Mouse (Mus musculus) left cerebral cortex, postnatal 10 days (tissue): ENCODE data around the gene Syn1. TPM values are rescaled to one million over a fixed set of nuclear protein-coding genes. Genes with fewer than 3 reads are reported as not detected.

Experiments
- DNase-seq, 2 experiments: peaks; one replicate each; pipeline ENCODE4 v3.0.0; 2021 to 2022; ENCODE audit warnings: low spot score in 2 of 2, mixed read lengths in 1 of 2; ENCODE audit errors: extremely low spot score in 1 of 2
- intact Hi-C: fragments of 180-260 bp; cut with DNase I; formaldehyde crosslinking; loops from one replicate; pipeline ENCODE4 v1.15.1; 2025
- microRNA-seq: library from miRNA; unstranded; fragments of <30 nt; microRNA quantifications from one replicate; pipeline ENCODE4 v1.2.0, GENCODE M21; 2022
- total RNA-seq, 2 experiments: library from RNA; stranded (reverse); gene quantifications; 2 replicates each; pipeline ENCODE4 v1.2.3; 2021

The Syn1 gene
- total RNA-seq, 2 experiments from 2014 or later, result 450 to 457 TPM

GRCm38 (mm10) chrX:20868091-20868490 is 52.7 kb downstream of the Syn1 start:
- DNase-seq, result no peak
- intact Hi-C loops, result no loop called here

GRCm38 (mm10) chrX:20863161-20864101 is 57.4 kb downstream of the Syn1 start:
- intact Hi-C loops, result no loop called here
- DNase-seq, result no peak

- DNase-seq, result peak in 1 of 2 experiments; percentile 39
- intact Hi-C loops, result no loop called here
Measured at GRCm38 (mm10) chrX:20862105-20863065, 58.4 kb downstream of the Syn1 start.

- intact Hi-C loops, result no loop called here
- no peak for DNase-seq
Measured at GRCm38 (mm10) chrX:20861453-20862104, 59.2 kb downstream of the Syn1 start.

- intact Hi-C loops, result no loop called here
- DNase-seq, result no peak
Measured at GRCm38 (mm10) chrX:20853794-20854193, 67.0 kb downstream of the Syn1 start.

GRCm38 (mm10) chrX:20848256-20848984 is 72.4 kb downstream of the Syn1 start:
- intact Hi-C loops, result no loop called here
- DNase-seq, result peak; percentile 91 to 95

- intact Hi-C loops, result no loop called here
- DNase-seq, result no peak
Measured at GRCm38 (mm10) chrX:20847816-20848215, 73.0 kb downstream of the Syn1 start.

GRCm38 (mm10) chrX:20847232-20847631 is 73.6 kb downstream of the Syn1 start:
- DNase-seq, result no peak
- intact Hi-C loops, result no loop called here

GRCm38 (mm10) chrX:20828934-20829333 is 91.9 kb downstream of the Syn1 start:
- intact Hi-C loops, result loop anchor here (10.0 kb wide), 1 partner anchor 96 kb away; the partner anchor contains the start of gene Syn1
- peak; percentile 64 to 67 for DNase-seq

GRCm38 (mm10) chrX:20819708-20820426 is 100.9 kb downstream of the Syn1 start:
- intact Hi-C loops, result loop anchor here (5.0 to 10.0 kb wide), 3 partner anchors 105 to 485 kb away; partner anchors contain the start of gene Syn1

GRCm38 (mm10) chrX:20819204-20819628 is 101.6 kb downstream of the Syn1 start:
- intact Hi-C loops, result loop anchor here (5.0 to 10.0 kb wide), 2 partner anchors 157 to 486 kb away; no protein-coding TSS in a partner anchor
- peak; percentile 67 to 90 for DNase-seq

More at GRCm38 (mm10) chrX:20819708-20820426, 100.9 kb downstream of the Syn1 start:
- DNase-seq, result peak; percentile 16 to 71

GRCm38 (mm10) chrX:20816974-20817373 is 103.8 kb downstream of the Syn1 start:
- intact Hi-C loops, result loop anchor here (5.0 to 10.0 kb wide), 2 partner anchors 155 to 488 kb away; no protein-coding TSS in a partner anchor
- DNase-seq, result peak in 1 of 2 experiments; percentile 24

Small RNA genes lying within 50 kb of the gene (microRNA-seq; reads per million reads assigned to microRNA genes)
- not detected for gene Gm24824
- gene Mir5617, result 7.2 reads per million, percentile 25 among the genes with 10 or more reads in this experiment

Other genes starting within 250 kb of the Syn1 start
- 100 to 1,000 TPM; 298 to 304 TPM for gene Cdk16, start 233.1 kb downstream of the Syn1 start, total RNA-seq
- 10 to 100 TPM; 78.0 to 80.0 TPM for gene Usp11, start 217.1 kb downstream of the Syn1 start, total RNA-seq
- gene Araf, start 123.2 kb downstream of the Syn1 start, total RNA-seq, result 100 to 1,000 TPM; 210 to 211 TPM
- gene Timp1, start 50.8 kb downstream of the Syn1 start, total RNA-seq, result 1 to 10 TPM; 1.1 to 1.3 TPM
- gene Cfp, start 10.6 kb upstream of the Syn1 start, total RNA-seq, result 1 to 10 TPM; 7.4 to 9.0 TPM
- gene Elk1, start 29.6 kb upstream of the Syn1 start, total RNA-seq, result 10 to 100 TPM; 30.2 to 30.7 TPM
- 10 to 100 TPM; 10.5 to 11.7 TPM for gene Uxt, start 41.0 kb upstream of the Syn1 start, total RNA-seq
- gene Zfp182, start 141.3 kb upstream of the Syn1 start, total RNA-seq, result 1 to 10 TPM; 8.4 to 9.8 TPM
- gene Spaca5, start 147.4 kb upstream of the Syn1 start, total RNA-seq, result not detected
- gene Zfp300, start 168.5 kb upstream of the Syn1 start, total RNA-seq, result 1 to 10 TPM; 4.0 to 4.5 TPM
- not detected for gene Ssxa1, start 194.8 kb upstream of the Syn1 start, total RNA-seq